In the genomic region with DNA sequence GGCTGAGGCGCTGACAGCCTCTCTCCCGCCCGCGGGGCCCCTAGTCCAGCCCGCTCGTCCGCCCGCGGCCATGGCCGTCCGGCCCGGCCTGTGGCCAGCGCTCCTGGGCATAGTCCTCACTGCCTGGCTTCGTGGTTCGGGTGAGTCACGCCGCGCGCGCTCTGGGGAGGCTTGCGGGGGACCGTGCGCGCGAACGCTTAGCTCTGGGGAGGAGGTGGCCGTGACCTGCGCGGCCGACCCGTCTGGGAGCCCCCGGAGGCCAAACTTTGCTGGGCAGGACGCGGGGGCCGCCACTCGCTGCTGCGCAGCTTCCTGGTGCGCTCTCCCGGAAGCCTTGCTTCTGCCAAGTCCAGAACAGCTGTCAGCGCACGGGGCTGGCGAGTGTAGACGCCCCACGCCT, we compare ENCODE assay signal across 9 mouse cellular contexts. TPM values are rescaled to one million over a fixed set of nuclear protein-coding genes. Genes with fewer than 3 reads are reported as not detected.
DNase-seq lines count a peak whose midpoint lies in the region; ATAC-seq and TF ChIP-seq lines count a peak whose summit lies in the region.
"Had no signal": no experiment of that assay in that cellular context is flagged by ENCODE, and none has a peak within 500 bp of the region (broad histone marks: within the 10 kb centered on the region; RNA-seq: fewer than 3 reads in every experiment).

No protein-coding gene starts in this region.

- WGBS in kidney, embryonic 14.5 days = 0% methylated on average over 44 of the region's 44 CpGs
- under 1% methylated on average over 44 of the region's 44 CpGs for WGBS in bone marrow, adult 2 months
- WGBS in forebrain, postnatal 0 days = 3% methylated on average over 38 of the region's 44 CpGs
- WGBS in liver, embryonic 15.5 days (ENCODE audit: insufficient replicate concordance) = under 1% methylated on average over 44 of the region's 44 CpGs
- 1% methylated on average over 44 of the region's 44 CpGs for WGBS in olfactory bulb, adult 2 months

- H3K27ac ChIP-seq in kidney, embryonic 14.5 days (ENCODE audit: low read depth, low read length) = no peak overlapping the region
- no peak overlapping the region; the same call in 1 of the 2 replicates for H3K27ac ChIP-seq in bone marrow, adult 2 months (ENCODE audit: control insufficient read depth, insufficient read depth, low read depth, low read length, poor library complexity)
- peak overlapping the region; percentile 88 for H3K27ac ChIP-seq in forebrain, postnatal 0 days (ENCODE audit: low read depth, low read length)
- H3K27ac ChIP-seq in liver, embryonic 15.5 days (replicated peaks) = no peak overlapping the region
- H3K27ac ChIP-seq in olfactory bulb, adult 2 months (ENCODE audit: insufficient read depth, low read depth, low read length) = peak overlapping the region; percentile 82

- H3K36me3 ChIP-seq in kidney, embryonic 14.5 days (ENCODE audit: control insufficient read depth, insufficient read depth, low read length) = no peaks in the 10 kb centered on the region
- H3K36me3 ChIP-seq in forebrain, postnatal 0 days (ENCODE audit: insufficient read depth) = no peaks in the 10 kb centered on the region
- no peaks in the 10 kb centered on the region for H3K36me3 ChIP-seq in liver, embryonic 15.5 days (replicated peaks)

- no peaks in the 10 kb centered on the region for H3K9me3 ChIP-seq in kidney, embryonic 14.5 days (ENCODE audit: control insufficient read depth, low read length)
- H3K9me3 ChIP-seq in forebrain, postnatal 0 days (ENCODE audit: low read length) = no peaks in the 10 kb centered on the region
- no peaks in the 10 kb centered on the region for H3K9me3 ChIP-seq in liver, embryonic 15.5 days (replicated peaks)

- no peak for TF ChIP-seq CTCF in bone marrow, adult 2 months (IDR thresholded peaks at IDR 0.05; ENCODE audit: control insufficient read depth, insufficient read depth, low read length)
- no peak for TF ChIP-seq CTCF in forebrain, postnatal 0 days (IDR thresholded peaks at IDR 0.05; ENCODE audit: low read depth)
- TF ChIP-seq CTCF in olfactory bulb, adult 2 months (IDR thresholded peaks at IDR 0.05; ENCODE audit: insufficient read depth, low read depth, low read length) = no peak

- no peak for TF ChIP-seq POLR2A in bone marrow, adult 2 months (IDR thresholded peaks at IDR 0.05; ENCODE audit: borderline replicate concordance, control insufficient read depth, low read depth, low read length)
- no peak for TF ChIP-seq POLR2A in olfactory bulb, adult 2 months (IDR thresholded peaks at IDR 0.05; ENCODE audit: insufficient read depth, low read depth, low read length)

- DNase-seq in kidney, adult 11 months = no peak
- peak; percentile 66 for DNase-seq in forebrain, postnatal 0 days
- DNase-seq in induced T-regulatory cell, adult 2 months (ENCODE audit: low read depth) = peak; percentile 9
- DNase-seq in spleen, adult 12 weeks (ENCODE audit: low spot score) = no peak

- ATAC-seq in kidney, embryonic 14.5 days (ENCODE audit: low FRiP score, low TSS enrichment) = no peak; the same call in 1 of the 2 replicates
- peak; percentile 33 for ATAC-seq in forebrain, postnatal 0 days
- ATAC-seq in liver, embryonic 15.5 days (ENCODE audit: insufficient read depth) = no peak
- ATAC-seq: Patski had no signal

- H3K4me3 ChIP-seq in kidney, embryonic 14.5 days (ENCODE audit: low read length) = peak overlapping the region; percentile 65
- H3K4me3 ChIP-seq in bone marrow, adult 2 months (replicated peaks; ENCODE audit: control insufficient read depth, low read depth, low read length) = peak overlapping the region; percentile 38
- peak overlapping the region; percentile 74 for H3K4me3 ChIP-seq in forebrain, postnatal 0 days (ENCODE audit: low read depth, low read length)
- peak overlapping the region; percentile 50 for H3K4me3 ChIP-seq in liver, embryonic 15.5 days (replicated peaks)
- peak overlapping the region; percentile 84 for H3K4me3 ChIP-seq in olfactory bulb, adult 2 months (ENCODE audit: insufficient read depth, low read depth, low read length)

- peak overlapping the region; percentile 98 for H3K4me2 ChIP-seq in kidney, embryonic 14.5 days (replicated peaks; ENCODE audit: low read depth, low read length)
- H3K4me2 ChIP-seq in forebrain, postnatal 0 days (ENCODE audit: low read depth) = peak overlapping the region; percentile 85
- H3K4me2 ChIP-seq in liver, embryonic 15.5 days = peak overlapping the region; percentile 66

- H3K27me3 ChIP-seq in kidney, embryonic 14.5 days (ENCODE audit: control insufficient read depth, insufficient read depth, low read length) = peaks cover 86% of the 10 kb centered on the region
- no peaks in the 10 kb centered on the region; the same call in 1 of the 2 replicates for H3K27me3 ChIP-seq in forebrain, postnatal 0 days (ENCODE audit: insufficient read depth, low read length)
- H3K27me3 ChIP-seq in liver, embryonic 15.5 days = peaks cover 97% of the 10 kb centered on the region

- H3K4me1 ChIP-seq in kidney, embryonic 14.5 days (ENCODE audit: control insufficient read depth, insufficient read depth, low read length) = peaks cover 6% of the 10 kb centered on the region; the same call in 1 of the 2 replicates
- H3K4me1 ChIP-seq in bone marrow, adult 2 months (ENCODE audit: control insufficient read depth, insufficient read depth, low read length) = no peaks in the 10 kb centered on the region; the same call in none of the 2 replicates
- H3K4me1 ChIP-seq in forebrain, postnatal 0 days (ENCODE audit: insufficient read depth) = peaks cover 22% of the 10 kb centered on the region
- 0 out of 2 replicates have a peak, but pooled peaks cover 6% of the 10 kb centered on the region for H3K4me1 ChIP-seq in liver, embryonic 15.5 days (replicated peaks)
- peaks cover 44% of the 10 kb centered on the region for H3K4me1 ChIP-seq in olfactory bulb, adult 2 months (ENCODE audit: control insufficient read depth, insufficient read depth, low read length)

- peak overlapping the region; percentile 57 for H3K9ac ChIP-seq in kidney, embryonic 14.5 days (ENCODE audit: low read depth, low read length)
- peak overlapping the region; percentile 84 for H3K9ac ChIP-seq in forebrain, postnatal 0 days
- no peak overlapping the region for H3K9ac ChIP-seq in liver, embryonic 15.5 days

RNA-seq across cellular contexts. Expression of gene Unc5a, which starts 0.4 kb away (rescaled TPM):
- 2.1 and 2.5 TPM in 2 replicates for polyA plus RNA-seq in kidney, embryonic 14.5 days (2014; fragmentation: Nextera tagmentation; extraction: Ambion mirVana)
- 0.79 and 1.4 TPM in 2 replicates for polyA plus RNA-seq in bone marrow, adult 2 months (2011; ENCODE audit: insufficient read depth, insufficient read length, low replicate concordance, missing spikeins)
- 27.5 and 46.1 TPM in 2 replicates for total RNA-seq in forebrain, postnatal 0 days (2014; rRNA removed)
- 19.8 and 22.5 TPM in 2 replicates for polyA plus RNA-seq in forebrain, postnatal 0 days (2015; fragmentation: Nextera tagmentation; extraction: Ambion mirVana)
- 0.51 and 0.69 TPM in 2 replicates for polyA plus RNA-seq in liver, embryonic 15.5 days (2015; fragmentation: Nextera tagmentation; extraction: Ambion mirVana)
- not detected in 2 replicates for polyA plus RNA-seq in olfactory bulb, adult 2 months (2012; ENCODE audit: insufficient read depth, insufficient read length, low replicate concordance, missing spikeins)
- polyA plus RNA-seq: Patski had no signal

Comparison
In these comparisons a context has a peak if more than half of its experiments do, and no peak if none do; other contexts are left out.
1. H3K27ac ChIP-seq: peak in forebrain, postnatal 0 days (single experiment) and olfactory bulb, adult 2 months (single experiment); none in kidney, embryonic 14.5 days (single experiment), bone marrow, adult 2 months (single experiment) and liver, embryonic 15.5 days (single experiment).
2. DNase-seq: peak in forebrain, postnatal 0 days (single experiment) and induced T-regulatory cell, adult 2 months (single experiment); none in kidney, adult 11 months (single experiment) and spleen, adult 12 weeks (single experiment).
3. Peak in every context shown above with its lines, with median percentiles within 50 percentile points of each other: H3K4me2 ChIP-seq and H3K4me3 ChIP-seq.